Mouse (Mus musculus) limb, embryonic 11.5 days (tissue): ENCODE data around the gene Angpt4. TPM values are rescaled to one million over a fixed set of nuclear protein-coding genes. Genes with fewer than 3 reads are reported as not detected.

Experiments
- ATAC-seq: fragments of 200-750 bp; cut with Nextera tagmentation; 2 replicates; pipeline ENCODE4 v1.8.0; 2017; ENCODE audit warnings: low read depth; ENCODE audit not compliant: insufficient number of reproducible peaks, low FRiP score, low TSS enrichment
- DNase-seq: peaks from one replicate; pipeline ENCODE4 v3.0.0-alpha.2; 2015; ENCODE audit warnings: low spot score
- H3K27ac ChIP-seq: fragments of 300-500 bp; sonication (generic); replicated peaks from 2 replicates; pipeline ENCODE4 v1.5.1; 2014; ENCODE audit warnings: low read depth, mild to moderate bottlenecking, low read length
- H3K27me3 ChIP-seq: fragments of 300-500 bp; sonication (generic); 2 replicates; pipeline ENCODE4 v1.6.1; 2014; ENCODE audit warnings: mild to moderate bottlenecking, low read length, mixed read lengths; ENCODE audit not compliant: control insufficient read depth, insufficient read depth
- H3K36me3 ChIP-seq: fragments of 300-500 bp; sonication (generic); 2 replicates; pipeline ENCODE4 v1.6.1; 2014; ENCODE audit warnings: mild to moderate bottlenecking, low read length, moderate library complexity, mixed read lengths; ENCODE audit not compliant: control insufficient read depth, insufficient read depth
- H3K4me1 ChIP-seq: fragments of 300-500 bp; sonication (generic); 2 replicates; pipeline ENCODE4 v1.6.1; 2014; ENCODE audit warnings: low read length, mixed read lengths; ENCODE audit not compliant: control insufficient read depth, insufficient read depth
- H3K4me2 ChIP-seq: fragments of 300-500 bp; sonication (generic); 2 replicates; pipeline ENCODE4 v1.6.1; 2014; ENCODE audit warnings: low read depth, mild to moderate bottlenecking, moderate library complexity; ENCODE audit not compliant: severe bottlenecking
- H3K4me3 ChIP-seq: fragments of 300-500 bp; sonication (generic); 2 replicates; pipeline ENCODE4 v1.5.1; 2014; ENCODE audit warnings: low read depth, low read length
- H3K9ac ChIP-seq: fragments of 300-500 bp; sonication (generic); 2 replicates; pipeline ENCODE4 v1.6.1; 2014; ENCODE audit warnings: mild to moderate bottlenecking, low read length
- H3K9me3 ChIP-seq: fragments of 300-500 bp; sonication (generic); 2 replicates; pipeline ENCODE4 v1.6.1; 2016; ENCODE audit warnings: low read length; ENCODE audit not compliant: control insufficient read depth
- WGBS: fragments of 180-500 bp; shearing (Covaris S2); extraction: QIAGEN DNeasy Blood & Tissue Kit; methylation state at CpG from one replicate; pipeline ENCODE4 v1.1.7; 2014; 5-methylcytosine and 5-hydroxymethylcytosine counted together
- polyA plus RNA-seq: library from polyadenylated mRNA; unstranded; fragments of >200 nt; fragmentation: Nextera tagmentation; extraction: Ambion mirVana; gene quantifications from 2 replicates; pipeline ENCODE4 v1.2.1, GENCODE M21; 2014

The Angpt4 gene
- polyA plus RNA-seq, 1 experiment from 2014 or later: not detected

- DNase-seq (peak; percentile 57), ATAC-seq (no peak)
- Histone ChIP-seq H3K4me3 (no peak overlapping the region), H3K36me3 (no peaks in the 10 kb centered on the region), H3K27ac (no peak overlapping the region), H3K9ac (no peak overlapping the region), H3K27me3 (0 out of 2 replicates have a peak, but pooled peaks cover 3% of the 10 kb centered on the region), H3K4me2 (no peak overlapping the region), H3K9me3 (no peaks in the 10 kb centered on the region), H3K4me1 (0 out of 2 replicates have a peak, but pooled peaks cover 2% of the 10 kb centered on the region)
- 63% methylated on average over 3 of the region's 3 CpGs for WGBS
Observed at GRCm38 (mm10) chr2:151937893-151938292, 26.9 kb downstream of the Angpt4 start.

DNA sequence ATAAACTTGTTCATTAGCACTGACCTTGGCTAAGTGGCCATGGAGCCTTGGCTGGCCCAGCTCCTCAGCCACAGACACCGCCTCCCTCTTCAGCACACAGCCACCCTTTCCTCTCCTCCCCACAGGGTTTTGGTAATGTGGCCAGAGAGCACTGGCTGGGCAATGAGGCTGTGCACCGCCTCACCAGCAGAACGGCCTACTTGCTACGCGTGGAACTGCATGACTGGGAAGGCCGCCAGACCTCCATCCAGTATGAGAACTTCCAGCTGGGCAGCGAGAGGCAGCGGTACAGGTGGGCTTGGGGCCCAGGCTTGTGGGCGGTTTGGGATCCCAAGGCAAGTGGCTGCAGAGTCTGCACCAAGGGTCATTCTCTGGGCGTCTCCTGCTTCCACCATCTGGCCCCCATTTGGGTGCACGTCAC lies 27.8 kb downstream of the Angpt4 start:
- Histone ChIP-seq H3K9me3 (no peaks in the 10 kb centered on the region), H3K4me2 (no peak overlapping the region), H3K4me3 (no peak overlapping the region), H3K4me1 (0 out of 2 replicates have a peak, but pooled peaks cover 2% of the 10 kb centered on the region), H3K27ac (no peak overlapping the region), H3K36me3 (no peaks in the 10 kb centered on the region), H3K27me3 (0 out of 2 replicates have a peak, but pooled peaks cover 3% of the 10 kb centered on the region), H3K9ac (no peak overlapping the region)
- 75% methylated on average over 11 of the region's 11 CpGs for WGBS
- DNase-seq: no peak
- no peak for ATAC-seq

GRCm38 (mm10) chr2:151939651-151940420 lies 28.8 kb downstream of the Angpt4 start:
- ATAC-seq (no peak), DNase-seq (no peak)
- no peaks in the 10 kb centered on the region for H3K36me3 ChIP-seq
- H3K9me3 ChIP-seq: no peaks in the 10 kb centered on the region
- 0 out of 2 replicates have a peak, but pooled peaks cover 3% of the 10 kb centered on the region for H3K27me3 ChIP-seq
- no peak overlapping the region for H3K4me2 ChIP-seq
- H3K9ac ChIP-seq: no peak overlapping the region
- no peak overlapping the region for H3K27ac ChIP-seq
- no peak overlapping the region for H3K4me3 ChIP-seq
- WGBS: 81% methylated on average over 5 of the region's 5 CpGs
- H3K4me1 ChIP-seq: 0 out of 2 replicates have a peak, but pooled peaks cover 2% of the 10 kb centered on the region

- ATAC-seq (no peak), DNase-seq (no peak)
- Histone ChIP-seq H3K4me1 (0 out of 2 replicates have a peak, but pooled peaks cover 2% of the 10 kb centered on the region), H3K9me3 (no peaks in the 10 kb centered on the region), H3K4me3 (no peak overlapping the region), H3K27me3 (0 out of 2 replicates have a peak, but pooled peaks cover 3% of the 10 kb centered on the region), H3K36me3 (no peaks in the 10 kb centered on the region), H3K27ac (no peak overlapping the region), H3K9ac (no peak overlapping the region), H3K4me2 (no peak overlapping the region)
- 41% methylated on average over 2 of the region's 2 CpGs for WGBS
Observed at GRCm38 (mm10) chr2:151941269-151941668, 30.3 kb downstream of the Angpt4 start.

DNA sequence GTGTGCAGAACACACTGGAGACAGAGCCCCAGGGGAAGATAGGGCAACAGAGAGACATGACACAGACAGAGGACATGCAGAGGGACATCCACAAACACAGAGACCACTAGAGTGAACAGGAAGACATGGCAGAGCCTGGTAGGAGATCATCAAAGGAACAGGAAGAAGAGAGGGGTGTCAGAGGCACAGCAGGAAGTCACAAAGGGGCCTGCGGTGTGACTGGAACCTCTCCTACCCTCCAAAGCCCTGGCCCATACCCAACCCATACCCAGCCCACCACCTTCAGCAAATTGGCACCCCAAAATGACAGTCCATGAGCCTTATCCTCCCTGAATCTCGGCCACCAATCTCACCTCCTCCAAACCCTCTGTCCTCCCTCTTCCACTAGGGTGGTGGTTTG lies 33.1 kb downstream of the Angpt4 start:
- DNase-seq (no peak), ATAC-seq (no peak)
- H3K27me3 ChIP-seq: 0 out of 2 replicates have a peak, but pooled peaks cover 3% of the 10 kb centered on the region
- H3K4me3 ChIP-seq: no peak overlapping the region
- no peak overlapping the region for H3K9ac ChIP-seq
- no peak overlapping the region for H3K27ac ChIP-seq
- H3K4me2 ChIP-seq: no peak overlapping the region
- no peaks in the 10 kb centered on the region for H3K9me3 ChIP-seq
- H3K4me1 ChIP-seq: no peaks in the 10 kb centered on the region
- WGBS: 66% methylated on average over 2 of the region's 2 CpGs
- no peaks in the 10 kb centered on the region for H3K36me3 ChIP-seq

GRCm38 (mm10) chr2:151947617-151948016 lies 36.6 kb downstream of the Angpt4 start:
- no peak overlapping the region for H3K4me2 ChIP-seq
- no peaks in the 10 kb centered on the region for H3K36me3 ChIP-seq
- no peaks in the 10 kb centered on the region for H3K4me1 ChIP-seq
- H3K27ac ChIP-seq: no peak overlapping the region
- H3K9me3 ChIP-seq: no peaks in the 10 kb centered on the region
- H3K4me3 ChIP-seq: no peak overlapping the region
- WGBS: 93% methylated on average over 2 of the region's 2 CpGs
- H3K9ac ChIP-seq: no peak overlapping the region
- no peaks in the 10 kb centered on the region for H3K27me3 ChIP-seq
- DNase-seq (no peak), ATAC-seq (no peak)

DNA sequence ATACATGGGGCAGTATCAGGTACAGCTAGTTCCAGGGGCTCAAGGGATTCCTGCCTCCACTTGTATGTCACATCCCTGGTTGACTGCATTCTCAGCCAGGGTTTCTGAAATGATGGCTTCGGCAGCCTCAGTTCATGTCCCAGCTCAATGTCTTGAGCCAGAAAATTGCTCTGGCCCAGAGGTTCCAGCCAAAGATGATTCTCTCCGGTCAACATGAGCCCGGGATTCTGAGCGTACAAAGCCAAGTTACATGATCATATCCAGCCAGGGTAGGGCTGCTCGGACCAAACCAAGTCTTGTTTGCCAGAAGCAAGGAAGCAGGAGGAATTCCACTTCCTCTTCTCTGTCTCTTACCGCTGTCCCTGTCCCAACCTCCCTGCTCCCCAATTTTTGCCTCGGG lies 37.3 kb downstream of the Angpt4 start:
- Histone ChIP-seq H3K9me3 (no peaks in the 10 kb centered on the region), H3K27ac (no peak overlapping the region), H3K4me3 (no peak overlapping the region), H3K4me2 (no peak overlapping the region), H3K27me3 (no peaks in the 10 kb centered on the region), H3K4me1 (no peaks in the 10 kb centered on the region), H3K9ac (no peak overlapping the region), H3K36me3 (no peaks in the 10 kb centered on the region)
- DNase-seq: no peak
- ATAC-seq: no peak
- WGBS: 87% methylated on average over 7 of the region's 7 CpGs

- ATAC-seq: no peak
Observed at GRCm38 (mm10) chr2:151949082-151949774, 38.2 kb downstream of the Angpt4 start.

More at GRCm38 (mm10) chr2:151949082-151949774, 38.2 kb downstream of the Angpt4 start:
- Histone ChIP-seq H3K36me3 (no peaks in the 10 kb centered on the region), H3K27me3 (no peaks in the 10 kb centered on the region), H3K4me3 (no peak overlapping the region), H3K4me1 (no peaks in the 10 kb centered on the region), H3K9ac (no peak overlapping the region), H3K4me2 (no peak overlapping the region), H3K27ac (no peak overlapping the region), H3K9me3 (no peaks in the 10 kb centered on the region)
- 77% methylated on average over 2 of the region's 2 CpGs for WGBS
- no peak for DNase-seq
